Mouse (Mus musculus): ENCODE measurements at regions not wholly inside any gene's neighbourhood (a gene's known extent, or its start where the extent isn't known, plus 50 kb on each side); places are given as distances from the start of the nearest gene placed in this dataset.

DNA sequence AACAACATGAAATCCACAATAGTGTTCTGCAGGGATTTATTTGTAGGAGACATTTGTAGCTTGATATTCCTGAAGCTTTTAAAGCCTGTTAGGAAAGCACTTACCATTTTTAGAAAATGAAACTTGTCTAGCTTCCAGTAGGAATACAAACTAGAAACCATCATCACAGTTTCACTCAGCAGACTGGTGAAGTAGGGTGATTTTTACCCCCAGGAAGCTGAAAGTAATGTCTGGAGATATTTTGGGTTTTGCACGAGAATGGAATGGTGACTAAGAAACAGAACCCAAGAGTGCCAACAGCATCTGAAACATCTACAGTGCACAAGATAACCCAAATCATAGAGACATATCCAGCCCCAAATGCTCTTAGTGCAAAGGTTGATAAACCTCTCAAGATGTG lies 196.1 kb upstream of the Gm6657 start:
- TF ChIP-seq CTCF (IDR thresholded peaks at IDR 0.05; ENCODE audit: insufficient read depth, low read length) (no peak), POLR2A (IDR thresholded peaks at IDR 0.05; ENCODE audit: borderline replicate concordance, extremely low read depth, low read depth, low read length) (no peak)

Measured in lung, adult 2 months (tissue).